9 mouse cellular contexts compared by ENCODE assay signal in genomic region chrX:6172823-6173640, GRCm38 (mm10). TPM values are rescaled to one million over a fixed set of nuclear protein-coding genes. Genes with fewer than 3 reads are reported as not detected.
A peak's percentile ranks its signal among the peaks of the same experiment; 100 is the strongest.
DNase-seq lines count a peak whose midpoint lies in the region; ATAC-seq and TF ChIP-seq lines count a peak whose summit lies in the region.
"Not testable (repeated sequence)": the region's sequence is repeated elsewhere in the genome, so short reads cannot be mapped to it uniquely, and the experiment has no call there.
"Had no signal": no experiment of that assay in that cellular context is flagged by ENCODE, and none has a peak within 500 bp of the region (broad histone marks: within the 10 kb centered on the region; RNA-seq: fewer than 3 reads in every experiment).

Gene Nudt10 (minus strand): TSS chrX:6173015.

- H3K4me2 ChIP-seq in embryonic facial prominence, embryonic 13.5 days: peak within 1 kb of the TSS; percentile 52
- peak within 1 kb of the TSS; percentile 37; the same call in 1 of the 2 replicates for H3K4me2 ChIP-seq in hindbrain, embryonic 16.5 days (ENCODE audit: low read length)
- H3K4me2 ChIP-seq in limb, embryonic 12.5 days: peak within 1 kb of the TSS; percentile 47
- H3K4me2 ChIP-seq in midbrain, embryonic 11.5 days: peak within 1 kb of the TSS; percentile 33

- peak; percentile 3 for DNase-seq in adrenal gland, adult 2 months
- peak in 1 of 2 experiments; percentile 18 for DNase-seq in layer of hippocampus, adult 2 months (ENCODE audit: low spot score in 2 of 2)
- not testable (repeated sequence) for DNase-seq in midbrain, embryonic 11.5 days (ENCODE audit: low spot score, missing footprints)

- WGBS in embryonic facial prominence, embryonic 13.5 days: 11% methylated on average over 8 of the region's 116 CpGs
- WGBS in hindbrain, embryonic 16.5 days: 32% methylated on average over 7 of the region's 116 CpGs
- 5% methylated on average over 14 of the region's 116 CpGs for WGBS in limb, embryonic 12.5 days
- 25% methylated on average over 6 of the region's 116 CpGs for WGBS in midbrain, embryonic 11.5 days
- 27% methylated on average over 12 of the region's 116 CpGs for WGBS in small intestine, adult 2 months

- peak; percentile 88 for ATAC-seq in embryonic facial prominence, embryonic 13.5 days (ENCODE audit: insufficient number of reproducible peaks, insufficient read depth, low FRiP score, low TSS enrichment, low read depth)
- peak; percentile 55 for ATAC-seq in granulocyte monocyte progenitor cell, adult 5-6 weeks (replicated peaks; ENCODE audit: poor library complexity, severe bottlenecking)
- ATAC-seq in hindbrain, embryonic 16.5 days: peak; percentile 93
- ATAC-seq in limb, embryonic 12.5 days (ENCODE audit: insufficient number of reproducible peaks, insufficient read depth, low FRiP score, low TSS enrichment, low read depth): peak; percentile 88
- peak; percentile 90 for ATAC-seq in midbrain, embryonic 11.5 days (ENCODE audit: low FRiP score)

- not testable (repeated sequence) for H3K4me1 ChIP-seq in embryonic facial prominence, embryonic 13.5 days; hindbrain, embryonic 16.5 days (ENCODE audit: control insufficient read depth, insufficient read depth, low read depth, low read length); limb, embryonic 12.5 days (replicated peaks); midbrain, embryonic 11.5 days (ENCODE audit: control insufficient read depth, insufficient read depth, low read length); small intestine, adult 2 months (ENCODE audit: control insufficient read depth, insufficient read depth, insufficient read length, low read length)

- H3K27me3 ChIP-seq in embryonic facial prominence, embryonic 13.5 days; hindbrain, embryonic 16.5 days (replicated peaks; ENCODE audit: control insufficient read depth, insufficient read depth, low read length); limb, embryonic 12.5 days; midbrain, embryonic 11.5 days (ENCODE audit: control insufficient read depth, insufficient read depth, low read length); small intestine, adult 2 months (ENCODE audit: control insufficient read depth, insufficient read depth, low read length): not testable (repeated sequence)

- not testable (repeated sequence) for H3K36me3 ChIP-seq in embryonic facial prominence, embryonic 13.5 days; hindbrain, embryonic 16.5 days (ENCODE audit: control insufficient read depth, insufficient read depth, low read length); limb, embryonic 12.5 days; midbrain, embryonic 11.5 days (ENCODE audit: control insufficient read depth, insufficient read depth, low read length); small intestine, adult 2 months (ENCODE audit: control insufficient read depth, insufficient read depth, low read length)

- not testable (repeated sequence) for TF ChIP-seq POLR2A in small intestine, adult 2 months (IDR thresholded peaks at IDR 0.05; ENCODE audit: low read depth, low read length)

- H3K9me3 ChIP-seq in embryonic facial prominence, embryonic 13.5 days; hindbrain, embryonic 16.5 days (ENCODE audit: control insufficient read depth, low read length); limb, embryonic 12.5 days; midbrain, embryonic 11.5 days (ENCODE audit: control insufficient read depth, low read length): not testable (repeated sequence)

- not testable (repeated sequence) for TF ChIP-seq CTCF in layer of hippocampus, adult 2 months (conservative IDR thresholded peaks at IDR 0.05); small intestine, adult 2 months (IDR thresholded peaks at IDR 0.05; ENCODE audit: extremely low read depth, insufficient read length, insufficient replicate concordance, low read depth, low read length)

- H3K27ac ChIP-seq in embryonic facial prominence, embryonic 13.5 days; hindbrain, embryonic 16.5 days (ENCODE audit: low read depth, low read length); limb, embryonic 12.5 days; midbrain, embryonic 11.5 days (ENCODE audit: low read depth, low read length); small intestine, adult 2 months (ENCODE audit: insufficient read depth, low read depth, low read length): not testable (repeated sequence)
- peak within 1 kb of the TSS; percentile 68; the same call in 1 of the 2 replicates for H3K27ac ChIP-seq in layer of hippocampus, adult 2 months

- H3K4me3 ChIP-seq in embryonic facial prominence, embryonic 13.5 days: peak within 1 kb of the TSS; percentile 36
- peak within 1 kb of the TSS; percentile 42 for H3K4me3 ChIP-seq in hindbrain, embryonic 16.5 days (ENCODE audit: low read length)
- H3K4me3 ChIP-seq in layer of hippocampus, adult 2 months: peak within 1 kb of the TSS; percentile 48
- peak within 1 kb of the TSS; percentile 34 for H3K4me3 ChIP-seq in limb, embryonic 12.5 days (replicated peaks)
- H3K4me3 ChIP-seq in midbrain, embryonic 11.5 days (ENCODE audit: low read depth, low read length): peak within 1 kb of the TSS; percentile 28
- H3K4me3 ChIP-seq in small intestine, adult 2 months (ENCODE audit: low read depth, low read length): 0 out of 2 replicates have a peak within 1 kb of the TSS, but pooled peaks have one; percentile 13

- H3K9ac ChIP-seq in embryonic facial prominence, embryonic 13.5 days; limb, embryonic 12.5 days (replicated peaks); midbrain, embryonic 11.5 days (ENCODE audit: low read length): not testable (repeated sequence)
- peak within 1 kb of the TSS; percentile 43 for H3K9ac ChIP-seq in hindbrain, embryonic 16.5 days (ENCODE audit: low read depth, low read length)

RNA-seq across cellular contexts. Expression of gene Nudt10, which starts in this region (rescaled TPM):
- total RNA-seq in adrenal gland, adult 2 months (2021): 1 to 10 TPM; 2.7 to 5.6 TPM
- 3.5 and 4.6 TPM in 2 replicates for polyA plus RNA-seq in adrenal gland, adult 2 months (2012; rRNA removed)
- polyA plus RNA-seq in embryonic facial prominence, embryonic 13.5 days (2015; fragmentation: Nextera tagmentation; extraction: Ambion mirVana): 6.3 and 7.9 TPM in 2 replicates
- not detected in 2 replicates for total RNA-seq in granulocyte monocyte progenitor cell, adult 5-6 weeks (2014; fragmentation: Nextera tagmentation)
- not detected in 2 replicates for total RNA-seq in granulocyte monocyte progenitor cell, adult 5-6 weeks (2017)
- polyA plus RNA-seq in hindbrain, embryonic 16.5 days (2015; fragmentation: Nextera tagmentation; extraction: Ambion mirVana): 44.2 and 45.1 TPM in 2 replicates
- 10 to 100 TPM; 25.7 to 31.4 TPM for total RNA-seq in layer of hippocampus, adult 2 months (2021)
- polyA plus RNA-seq in limb, embryonic 12.5 days (2016; fragmentation: Nextera tagmentation; extraction: Ambion mirVana): 9.7 and 11.1 TPM in 2 replicates
- polyA plus RNA-seq in midbrain, embryonic 11.5 days (2014; fragmentation: Nextera tagmentation; extraction: Ambion mirVana): 29.2 and 29.6 TPM in 2 replicates
- 0.05 TPM in 1 of 2 replicates, not detected in the other for polyA plus RNA-seq in small intestine, adult 2 months (2012; rRNA removed)
- polyA plus RNA-seq: liver, embryonic 16.5 days had no signal

Comparison
In these comparisons a context has a peak if more than half of its experiments do, and no peak if none do; other contexts are left out.
1. RNA of gene Nudt10 (total RNA-seq): 25.7 to 31.4 TPM in layer of hippocampus, adult 2 months; 2.7 to 5.6 TPM in adrenal gland, adult 2 months and not detected in granulocyte monocyte progenitor cell, adult 5-6 weeks; every median in the first group is over 4 times any median in the second.
2. Peak in ATAC-seq in granulocyte monocyte progenitor cell, adult 5-6 weeks; RNA of the gene not detected or under 1 TPM.
3. Peak in every context shown above with its lines, with median percentiles within 50 percentile points of each other: ATAC-seq, H3K4me2 ChIP-seq and H3K4me3 ChIP-seq.